Mouse (Mus musculus) lung, adult 2 months (tissue): ENCODE data around the gene Polr2i. TPM values are rescaled to one million over a fixed set of nuclear protein-coding genes. Genes with fewer than 3 reads are reported as not detected.
"Not testable (repeated sequence)": the region's sequence is repeated elsewhere in the genome, so short reads cannot be mapped to it uniquely, and the experiment has no call there.

Experiments used
- DNase-seq: peaks from one replicate; pipeline ENCODE4 v3.0.0; 2022
- H3K4me1 ChIP-seq: fragments of 200-500 bp; 2 replicates; pipeline ENCODE4 v1.6.1; 2011; ENCODE audit warnings: low read length; ENCODE audit not compliant: control insufficient read depth, insufficient read depth
- H3K4me3 ChIP-seq: fragments of 200-500 bp; replicated peaks from 2 replicates; pipeline ENCODE3; 2011; ENCODE audit warnings: low read depth, mild to moderate bottlenecking, control low read depth, low read length; ENCODE audit errors: extremely low read depth
- CTCF ChIP-seq: fragments of 200-500 bp; IDR thresholded peaks from 2 replicates; pipeline ENCODE4 v1.5.1; 2011; ENCODE audit warnings: mild to moderate bottlenecking, low read length, control low read depth; ENCODE audit not compliant: insufficient read depth
- POLR2A ChIP-seq: fragments of 200-500 bp; IDR thresholded peaks from 2 replicates; pipeline ENCODE4 v1.6.1; 2011; ENCODE audit warnings: low read depth, mild to moderate bottlenecking, control low read depth, low read length, borderline replicate concordance; ENCODE audit errors: extremely low read depth
- WGBS: fragments of 180-500 bp; shearing (Covaris S2); methylation state at CpG from one replicate; pipeline ENCODE4 v1.1.7; 2018; 5-methylcytosine and 5-hydroxymethylcytosine counted together
- polyA plus RNA-seq: library from polyadenylated mRNA; depleted of rRNA; stranded (reverse); fragments of >200 nt; gene quantifications from 2 replicates; pipeline ENCODE4 v1.2.3, GENCODE M21; 2012

Gene Polr2i
- polyA plus RNA-seq, 1 experiment, result 110 TPM

GRCm38 (mm10) chr7:30235625-30236024, 3.9 kb downstream of the Polr2i start, which contains the start of gene Ovol3:
TSS of gene Ovol3 (minus strand) at chr7:30235725.
- WGBS, result 85% methylated on average over 4 of the region's 4 CpGs
- Histone ChIP-seq H3K4me3 (no peak within 1 kb of the TSS), H3K4me1 (peaks cover 10% of the 10 kb centered on the region)
- TF ChIP-seq POLR2A (no peak), CTCF (no peak)
- DNase-seq, result no peak

DNA sequence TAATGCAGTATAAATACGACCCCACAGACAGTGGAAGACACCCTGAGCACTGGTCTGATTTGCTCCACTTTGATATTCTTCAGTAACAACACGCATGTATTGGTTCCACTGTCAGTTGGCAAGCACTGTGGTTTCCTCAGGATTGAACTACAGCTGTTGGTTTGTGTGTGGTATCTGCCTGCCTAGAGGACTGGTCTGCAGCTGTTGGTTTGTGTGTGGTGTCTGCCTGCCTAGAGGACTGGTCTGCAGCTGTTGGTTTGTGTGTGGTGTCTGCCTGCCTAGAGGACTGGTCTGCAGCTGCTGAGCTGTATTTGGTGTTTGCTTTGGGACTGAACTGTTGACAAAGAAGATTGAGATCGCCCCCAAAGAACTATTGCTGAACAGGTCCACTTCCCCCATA, 5.6 kb downstream of the Polr2i start:
- DNase-seq, H3K4me1 ChIP-seq, H3K4me3 ChIP-seq: not testable (repeated sequence)
- 81% methylated on average over 3 of the region's 3 CpGs for WGBS

DNA sequence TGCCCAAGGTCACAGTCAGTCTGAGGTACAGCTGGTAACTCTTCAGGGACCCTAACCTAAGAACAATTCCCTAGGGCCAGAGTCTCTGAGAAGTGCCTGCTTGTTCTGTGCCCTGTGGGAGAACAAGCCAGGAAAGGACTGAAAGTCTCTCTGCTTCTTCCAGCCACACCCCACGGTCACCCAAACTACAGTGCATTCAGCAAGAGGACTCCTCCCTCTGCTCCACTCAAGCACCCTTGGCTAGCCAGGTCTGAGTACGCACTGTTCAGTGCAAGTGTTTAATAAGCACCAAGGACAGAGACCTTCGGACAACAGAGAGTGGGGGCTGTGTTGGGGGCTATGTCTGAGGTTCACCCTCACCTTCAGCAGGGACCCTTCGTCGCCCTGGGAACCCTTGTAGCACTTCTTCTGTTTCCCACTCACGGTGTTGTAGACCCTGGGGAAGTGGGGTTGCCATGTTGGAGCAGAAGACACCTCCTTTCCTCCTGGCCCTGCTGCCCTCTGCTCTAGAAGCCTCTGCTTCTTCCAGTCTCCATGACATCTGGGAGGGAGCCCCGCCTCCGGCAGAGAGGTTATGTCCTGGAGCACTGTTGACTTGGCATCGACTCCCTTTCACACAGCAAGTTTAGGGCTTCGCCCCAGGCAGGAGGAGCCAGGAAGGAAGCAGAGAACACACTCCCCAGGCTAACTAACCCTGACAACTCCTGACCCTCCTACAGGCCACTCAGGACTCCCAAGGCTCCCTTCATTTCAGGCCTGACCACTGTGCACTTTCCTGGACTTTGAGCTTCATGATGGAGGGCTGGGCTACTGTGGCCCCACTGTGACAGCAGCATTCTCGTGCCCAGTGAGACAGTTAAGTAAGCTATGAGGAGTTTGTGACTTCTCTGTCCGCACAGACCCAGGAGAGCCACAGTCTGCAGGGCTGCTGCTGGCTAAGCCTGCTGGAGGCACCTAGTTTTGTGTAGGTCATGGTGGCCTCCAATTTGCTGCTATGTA, 20.5 kb downstream of the Polr2i start:
- TF ChIP-seq POLR2A (no peak), CTCF (no peak)
- Histone ChIP-seq H3K4me1 (no peaks in the 10 kb centered on the region), H3K4me3 (no peak overlapping the region)
- peak; percentile 17 for DNase-seq
- WGBS, result 62% methylated on average over 12 of the region's 12 CpGs

- Histone ChIP-seq H3K4me1 (no peaks in the 10 kb centered on the region), H3K4me3 (no peak overlapping the region)
- WGBS, result 58% methylated on average over 2 of the region's 2 CpGs
- DNase-seq, result no peak
- TF ChIP-seq POLR2A, result no peak
- TF ChIP-seq CTCF, result no peak
Measured at GRCm38 (mm10) chr7:30265041-30265440, 33.3 kb downstream of the Polr2i start.

GRCm38 (mm10) chr7:30265531-30265930, 33.8 kb downstream of the Polr2i start:
- TF ChIP-seq CTCF, result no peak
- no peak for TF ChIP-seq POLR2A
- WGBS, result 93% methylated on average over 5 of the region's 5 CpGs
- Histone ChIP-seq H3K4me3 (no peak overlapping the region), H3K4me1 (no peaks in the 10 kb centered on the region)
- DNase-seq, result no peak

DNA sequence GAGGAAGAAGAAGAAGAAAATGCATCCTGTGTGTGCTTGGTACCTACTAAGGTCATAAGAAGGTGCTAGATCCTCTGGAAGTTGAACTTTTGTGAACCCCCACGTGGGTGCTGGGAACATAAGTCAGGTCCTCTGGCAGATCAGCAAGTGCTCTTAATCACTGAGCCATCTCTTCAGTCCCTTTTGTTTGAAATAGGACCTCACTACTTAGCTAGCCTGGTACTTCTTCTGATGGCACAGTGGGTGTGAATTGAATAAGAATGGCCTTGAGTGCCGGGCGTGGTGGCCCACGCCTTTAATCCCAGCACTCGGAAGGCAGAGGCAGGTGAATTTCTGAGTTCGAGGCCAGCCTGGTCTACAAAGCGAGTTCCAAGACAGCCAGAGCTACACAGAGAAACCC, 34.2 kb downstream of the Polr2i start:
- WGBS, result 89% methylated on average over 7 of the region's 7 CpGs
- Histone ChIP-seq H3K4me3 (no peak overlapping the region), H3K4me1 (no peaks in the 10 kb centered on the region)
- no peak for TF ChIP-seq CTCF
- no peak for TF ChIP-seq POLR2A
- no peak for DNase-seq

DNA sequence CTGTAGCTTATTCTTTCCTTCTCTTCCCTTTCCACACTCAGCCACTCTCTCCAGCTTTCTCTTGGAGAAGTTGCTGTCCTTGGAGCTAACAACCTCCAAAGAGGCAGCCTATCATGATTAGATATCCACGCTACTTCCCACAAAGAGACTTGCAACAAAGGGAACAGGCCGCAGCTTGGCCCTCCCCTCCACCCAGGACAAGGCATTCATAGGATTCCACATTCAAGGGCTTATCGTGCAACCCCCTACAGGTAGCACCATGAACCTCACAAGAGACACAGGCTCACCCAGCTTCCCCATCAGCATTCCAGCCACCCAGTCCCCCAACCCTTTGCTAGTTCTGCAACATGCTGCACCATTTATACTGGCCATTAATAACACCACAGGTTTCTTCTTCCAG, 35.0 kb downstream of the Polr2i start:
- WGBS, result 73% methylated on average over 3 of the region's 3 CpGs
- no peak for TF ChIP-seq POLR2A
- TF ChIP-seq CTCF, result no peak

GRCm38 (mm10) chr7:30269641-30270040, 37.9 kb downstream of the Polr2i start:
- Histone ChIP-seq H3K4me3 (no peak overlapping the region), H3K4me1 (no peaks in the 10 kb centered on the region)
- 82% methylated on average over 4 of the region's 4 CpGs for WGBS
- DNase-seq, result no peak
- no peak for TF ChIP-seq POLR2A
- TF ChIP-seq CTCF, result no peak

More for the DNA sequence above, 35.0 kb downstream of the Polr2i start:
- DNase-seq, result no peak
- Histone ChIP-seq H3K4me1 (no peaks in the 10 kb centered on the region), H3K4me3 (no peak overlapping the region)

DNA sequence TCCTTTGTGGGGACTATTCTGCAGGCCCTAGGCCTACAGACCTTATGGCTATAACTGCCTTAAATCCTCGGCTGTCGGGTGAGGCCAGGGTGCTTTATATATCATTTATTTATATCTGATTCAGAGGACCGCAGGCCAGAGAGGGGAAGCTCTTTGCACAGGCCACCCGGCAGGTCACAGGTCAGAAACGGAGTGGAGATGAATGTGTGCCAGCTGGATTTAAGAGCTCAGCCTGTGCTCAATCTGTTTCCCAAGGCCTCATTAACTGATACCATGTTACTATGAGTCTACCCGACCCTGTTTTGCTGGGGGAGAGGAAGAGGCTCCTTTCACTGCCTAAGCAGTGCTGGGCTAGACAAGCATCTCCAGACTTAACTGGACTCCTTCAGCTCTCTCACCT, 42.6 kb downstream of the Polr2i start:
- no peak for DNase-seq
- H3K4me3 ChIP-seq, result no peak overlapping the region
- no peaks in the 10 kb centered on the region for H3K4me1 ChIP-seq
- WGBS, result 56% methylated on average over 6 of the region's 6 CpGs
- no peak for TF ChIP-seq POLR2A
- no peak for TF ChIP-seq CTCF

DNA sequence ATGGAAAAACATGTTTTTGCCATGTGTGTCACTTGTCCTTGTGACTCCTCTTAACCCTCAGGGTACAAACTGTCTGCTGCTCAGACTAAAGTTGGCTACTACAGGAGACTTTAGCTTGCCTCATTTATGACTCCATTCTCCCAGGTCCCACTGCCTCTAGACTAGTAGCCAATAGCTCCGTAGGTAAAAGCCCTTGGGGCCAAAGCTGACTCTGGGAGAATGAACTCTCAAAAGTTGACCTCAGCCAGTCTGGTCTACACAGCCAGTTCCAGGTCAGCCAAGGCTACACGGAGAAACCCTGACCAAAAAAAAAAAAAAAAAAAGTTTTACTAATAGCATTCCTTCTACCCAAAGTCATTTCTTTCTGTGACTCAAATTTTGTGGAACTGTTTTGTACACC, 47.2 kb downstream of the Polr2i start:
- Histone ChIP-seq H3K4me3 (no peak overlapping the region), H3K4me1 (no peaks in the 10 kb centered on the region)
- WGBS, result 36% methylated on average over 2 of the region's 2 CpGs
- DNase-seq, result no peak
- TF ChIP-seq POLR2A, result no peak
- TF ChIP-seq CTCF, result no peak

- DNase-seq, result no peak
- no peak for TF ChIP-seq POLR2A
- TF ChIP-seq CTCF, result no peak
- Histone ChIP-seq H3K4me3 (peak overlapping the region; percentile 81), H3K4me1 (no peaks in the 10 kb centered on the region)
- under 1% methylated on average over 6 of the region's 6 CpGs for WGBS
Measured at GRCm38 (mm10) chr7:30279536-30279935, 47.8 kb downstream of the Polr2i start.
